Mouse (Mus musculus) liver, embryonic 15.5 days (tissue): ENCODE results near the gene Akr1d1. TPM values are rescaled to one million over a fixed set of nuclear protein-coding genes. Genes with fewer than 3 reads are reported as not detected.

Experiments used
- polyA plus RNA-seq: library from polyadenylated mRNA; unstranded; fragments of >200 nt; fragmentation: Nextera tagmentation; extraction: Ambion mirVana; gene quantifications from 2 replicates; pipeline ENCODE4 v1.2.1, GENCODE M21; 2015

The Akr1d1 gene
- polyA plus RNA-seq, 1 experiment from 2014 or later = 8.7 TPM

Other genes with a start within 250 kb of the Akr1d1 start
- 0.06 and 0.08 TPM in 2 replicates for gene Dgki, start 230.0 kb upstream of the Akr1d1 start, polyA plus RNA-seq
- gene Creb3l2, start 88.0 kb upstream of the Akr1d1 start, polyA plus RNA-seq = 3.0 and 3.8 TPM in 2 replicates